21 mouse cellular contexts compared by ENCODE assay signal in the genomic region with DNA sequence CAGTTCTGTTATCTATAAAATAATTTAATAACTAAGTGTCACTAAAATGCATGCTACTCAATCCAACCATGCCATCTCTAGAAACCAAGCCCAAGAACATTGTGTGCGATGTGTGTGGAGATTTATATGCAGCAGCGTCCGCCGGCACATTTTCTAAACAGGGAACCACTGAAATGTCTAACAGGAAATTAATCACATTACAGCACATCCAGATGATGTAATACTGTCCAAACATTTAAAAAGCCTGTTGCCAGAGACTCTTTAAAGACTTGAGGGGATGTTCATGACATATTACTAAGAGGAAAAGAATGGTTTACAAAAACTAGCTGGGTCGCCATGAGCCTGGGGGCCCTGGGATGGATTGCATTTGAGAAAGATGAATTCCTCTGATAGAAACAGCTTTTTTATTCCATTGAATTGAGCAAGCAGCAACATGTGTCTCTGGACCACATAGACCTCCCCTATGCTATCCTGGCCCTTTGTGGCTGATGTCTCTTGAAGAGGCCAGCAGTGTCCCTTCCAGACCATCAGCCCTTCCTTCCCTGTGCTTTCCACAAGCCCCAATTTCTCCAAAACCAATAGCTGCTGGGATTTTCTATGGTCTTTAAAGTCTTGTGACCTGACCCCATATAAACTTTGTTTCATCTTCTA.
A peak's percentile ranks its signal among the peaks of the same experiment; 100 is the strongest.
DNase-seq lines count a peak whose midpoint lies in the region; ATAC-seq and TF ChIP-seq lines count a peak whose summit lies in the region.
"Had no signal": no experiment of that assay in that cellular context is flagged by ENCODE, and none has a peak within 500 bp of the region (broad histone marks: within the 10 kb centered on the region; RNA-seq: fewer than 3 reads in every experiment).

No protein-coding gene starts in this region.

- no peaks in the 10 kb centered on the region for H3K36me3 ChIP-seq in kidney, postnatal 0 days (ENCODE audit: insufficient read depth, low read length)
- H3K36me3 ChIP-seq in stomach, embryonic 16.5 days (ENCODE audit: control insufficient read depth, insufficient read depth, low read length) = no peaks in the 10 kb centered on the region
- no peaks in the 10 kb centered on the region for H3K36me3 ChIP-seq in stomach, postnatal 0 days (ENCODE audit: control insufficient read depth, insufficient read depth, low read length)
- no peaks in the 10 kb centered on the region for H3K36me3 ChIP-seq in lung, postnatal 0 days (ENCODE audit: insufficient read depth, low read length)
- no peaks in the 10 kb centered on the region for H3K36me3 ChIP-seq in forebrain, postnatal 0 days (ENCODE audit: insufficient read depth)
- H3K36me3 ChIP-seq: embryonic facial prominence, embryonic 12.5 days; heart, embryonic 13.5 days; hindbrain, embryonic 13.5 days had no signal

- no peak for TF ChIP-seq EP300 in stomach, postnatal 0 days (optimal IDR thresholded peaks at IDR 0.05)
- TF ChIP-seq EP300 in lung, postnatal 0 days (IDR thresholded peaks at IDR 0.05) = peak; percentile 70

- no peak overlapping the region for H3K27ac ChIP-seq in kidney, postnatal 0 days
- no peak overlapping the region for H3K27ac ChIP-seq in stomach, embryonic 16.5 days (ENCODE audit: low read length)
- no peak overlapping the region for H3K27ac ChIP-seq in stomach, postnatal 0 days (replicated peaks)
- H3K27ac ChIP-seq in lung, postnatal 0 days (ENCODE audit: low read length) = no peak overlapping the region
- H3K27ac ChIP-seq in forebrain, postnatal 0 days (ENCODE audit: low read depth, low read length) = no peak overlapping the region
- H3K27ac ChIP-seq: embryonic facial prominence, embryonic 12.5 days; forebrain, embryonic 13.5 days; gastrocnemius, adult 2 months; heart, embryonic 13.5 days; hindbrain, embryonic 13.5 days; hindbrain, postnatal 0 days had no signal

- no peak overlapping the region for H3K4me3 ChIP-seq in kidney, postnatal 0 days (replicated peaks; ENCODE audit: low read depth, low read length)
- H3K4me3 ChIP-seq in stomach, embryonic 16.5 days (replicated peaks; ENCODE audit: low read length) = no peak overlapping the region
- H3K4me3 ChIP-seq in stomach, postnatal 0 days (ENCODE audit: low read depth, low read length) = no peak overlapping the region
- H3K4me3 ChIP-seq in lung, postnatal 0 days (ENCODE audit: low read depth, low read length) = no peak overlapping the region
- H3K4me3 ChIP-seq in forebrain, postnatal 0 days (ENCODE audit: low read depth, low read length) = no peak overlapping the region
- H3K4me3 ChIP-seq: embryonic facial prominence, embryonic 12.5 days; forebrain, embryonic 13.5 days; gastrocnemius, adult 2 months; heart, embryonic 13.5 days; hindbrain, embryonic 13.5 days had no signal

- H3K9ac ChIP-seq in kidney, postnatal 0 days (ENCODE audit: low read depth, low read length) = no peak overlapping the region
- H3K9ac ChIP-seq in stomach, embryonic 16.5 days (ENCODE audit: low read length) = no peak overlapping the region
- no peak overlapping the region for H3K9ac ChIP-seq in stomach, postnatal 0 days (ENCODE audit: low read length)
- no peak overlapping the region for H3K9ac ChIP-seq in lung, postnatal 0 days (replicated peaks; ENCODE audit: low read depth)
- H3K9ac ChIP-seq in forebrain, postnatal 0 days = no peak overlapping the region
- H3K9ac ChIP-seq: embryonic facial prominence, embryonic 12.5 days; forebrain, embryonic 13.5 days; heart, embryonic 13.5 days; hindbrain, embryonic 13.5 days had no signal

- no peak for TF ChIP-seq CTCF in kidney, postnatal 0 days (IDR thresholded peaks at IDR 0.05; ENCODE audit: low read depth)
- TF ChIP-seq CTCF in stomach, postnatal 0 days (IDR thresholded peaks at IDR 0.05; ENCODE audit: low read depth) = no peak
- TF ChIP-seq CTCF in lung, postnatal 0 days (IDR thresholded peaks at IDR 0.05) = no peak
- no peak for TF ChIP-seq CTCF in forebrain, postnatal 0 days (IDR thresholded peaks at IDR 0.05; ENCODE audit: low read depth)

- DNase-seq in kidney, postnatal 0 days (ENCODE audit: low spot score) = peak; percentile 36
- no peak for DNase-seq in kidney, postnatal 36 days
- DNase-seq in stomach, postnatal 0 days (ENCODE audit: low spot score) = no peak
- DNase-seq in lung, postnatal 0 days (ENCODE audit: low spot score) = peak; percentile 86
- peak; percentile 39 to 67 for DNase-seq in lung, postnatal 4 days
- DNase-seq in forebrain, postnatal 0 days = no peak
- DNase-seq in retina, embryonic 14.5 days (ENCODE audit: low spot score) = no peak
- DNase-seq: adrenal gland, adult 8-10 months; cerebellum, adult 11 months; cerebellum, adult 8-10 months; cerebellum, postnatal 14 days; embryo, embryonic 11 days; gastrocnemius, adult 2 months; gastrocnemius, postnatal 25 days; heart, postnatal 4 days had no signal

- H3K27me3 ChIP-seq in kidney, postnatal 0 days (ENCODE audit: insufficient read depth, low read length) = no peaks in the 10 kb centered on the region
- H3K27me3 ChIP-seq in stomach, embryonic 16.5 days (ENCODE audit: control insufficient read depth, insufficient read depth, low read length) = no peaks in the 10 kb centered on the region
- H3K27me3 ChIP-seq in stomach, postnatal 0 days (ENCODE audit: control insufficient read depth, insufficient read depth, low read length) = no peaks in the 10 kb centered on the region
- H3K27me3 ChIP-seq in lung, postnatal 0 days (replicated peaks; ENCODE audit: insufficient read depth, low read length) = no peaks in the 10 kb centered on the region
- H3K27me3 ChIP-seq in forebrain, postnatal 0 days (ENCODE audit: insufficient read depth, low read length) = no peaks in the 10 kb centered on the region
- H3K27me3 ChIP-seq: embryonic facial prominence, embryonic 12.5 days; forebrain, embryonic 13.5 days; heart, embryonic 13.5 days; hindbrain, embryonic 13.5 days had no signal

- H3K4me1 ChIP-seq in kidney, postnatal 0 days (replicated peaks; ENCODE audit: insufficient read depth, low read length) = no peaks in the 10 kb centered on the region
- H3K4me1 ChIP-seq in stomach, embryonic 16.5 days (ENCODE audit: control insufficient read depth, insufficient read depth, low read length) = no peaks in the 10 kb centered on the region
- no peaks in the 10 kb centered on the region for H3K4me1 ChIP-seq in stomach, postnatal 0 days (replicated peaks; ENCODE audit: control insufficient read depth, insufficient read depth)
- H3K4me1 ChIP-seq in lung, postnatal 0 days (ENCODE audit: insufficient read depth, low read depth, low read length) = no peaks in the 10 kb centered on the region
- no peaks in the 10 kb centered on the region for H3K4me1 ChIP-seq in forebrain, postnatal 0 days (ENCODE audit: insufficient read depth)
- H3K4me1 ChIP-seq: embryonic facial prominence, embryonic 12.5 days; forebrain, embryonic 13.5 days had no signal

- H3K9me3 ChIP-seq in kidney, postnatal 0 days (replicated peaks; ENCODE audit: low read length) = no peaks in the 10 kb centered on the region
- no peaks in the 10 kb centered on the region for H3K9me3 ChIP-seq in stomach, embryonic 16.5 days (replicated peaks; ENCODE audit: control insufficient read depth, low read length)
- no peaks in the 10 kb centered on the region for H3K9me3 ChIP-seq in stomach, postnatal 0 days (ENCODE audit: control insufficient read depth, low read length)
- H3K9me3 ChIP-seq in lung, postnatal 0 days (ENCODE audit: low read length) = no peaks in the 10 kb centered on the region
- H3K9me3 ChIP-seq in forebrain, postnatal 0 days (ENCODE audit: low read length) = no peaks in the 10 kb centered on the region
- H3K9me3 ChIP-seq: embryonic facial prominence, embryonic 12.5 days; forebrain, embryonic 13.5 days; heart, embryonic 13.5 days; hindbrain, embryonic 13.5 days had no signal

- H3K4me2 ChIP-seq in kidney, postnatal 0 days (ENCODE audit: low read length) = no peak overlapping the region
- no peak overlapping the region for H3K4me2 ChIP-seq in stomach, embryonic 16.5 days (ENCODE audit: low read depth, low read length)
- H3K4me2 ChIP-seq in stomach, postnatal 0 days (replicated peaks; ENCODE audit: low read depth) = no peak overlapping the region
- no peak overlapping the region for H3K4me2 ChIP-seq in lung, postnatal 0 days (replicated peaks; ENCODE audit: low read depth, low read length)
- H3K4me2 ChIP-seq in forebrain, postnatal 0 days (ENCODE audit: low read depth) = no peak overlapping the region
- H3K4me2 ChIP-seq: embryonic facial prominence, embryonic 12.5 days; forebrain, embryonic 13.5 days; heart, embryonic 13.5 days; hindbrain, embryonic 13.5 days had no signal

- ATAC-seq in kidney, postnatal 0 days (replicated peaks; ENCODE audit: low FRiP score, low read depth) = no peak
- ATAC-seq in stomach, embryonic 16.5 days (ENCODE audit: insufficient read depth, low FRiP score) = peak; percentile 56; the same call in 1 of the 2 replicates
- no peak; the same call in 1 of the 2 replicates for ATAC-seq in stomach, postnatal 0 days (ENCODE audit: low FRiP score, low TSS enrichment)
- ATAC-seq in lung, postnatal 0 days = peak; percentile 79
- no peak for ATAC-seq in forebrain, postnatal 0 days
- ATAC-seq: forebrain, embryonic 13.5 days; hindbrain, postnatal 0 days had no signal

- WGBS in kidney, postnatal 0 days = 44% methylated on average over 5 of the region's 5 CpGs
- WGBS in stomach, embryonic 16.5 days = 35% methylated on average over 5 of the region's 5 CpGs
- WGBS in stomach, postnatal 0 days = 37% methylated on average over 5 of the region's 5 CpGs
- WGBS in lung, postnatal 0 days = 39% methylated on average over 5 of the region's 5 CpGs
- 92% methylated on average over 5 of the region's 5 CpGs for WGBS in forebrain, postnatal 0 days

Comparison
In these comparisons a context has a peak if more than half of its experiments do, and no peak if none do; other contexts are left out.
1. ATAC-seq: peak in stomach, embryonic 16.5 days (single experiment) and lung, postnatal 0 days (single experiment); none in kidney, postnatal 0 days (single experiment), stomach, postnatal 0 days (single experiment) and forebrain, postnatal 0 days (single experiment).
2. DNase-seq: peak in kidney, postnatal 0 days (single experiment), lung, postnatal 0 days (single experiment) and lung, postnatal 4 days (2 of 2); none in kidney, postnatal 36 days (0 of 2), stomach, postnatal 0 days (single experiment), forebrain, postnatal 0 days (single experiment) and retina, embryonic 14.5 days (single experiment).